Mouse (Mus musculus): ENCODE results near the gene Npr2.
"Not testable (repeated sequence)": the region's sequence is repeated elsewhere in the genome, so short reads cannot be mapped to it uniquely, and the experiment has no call there.

Gene Npr2

DNA sequence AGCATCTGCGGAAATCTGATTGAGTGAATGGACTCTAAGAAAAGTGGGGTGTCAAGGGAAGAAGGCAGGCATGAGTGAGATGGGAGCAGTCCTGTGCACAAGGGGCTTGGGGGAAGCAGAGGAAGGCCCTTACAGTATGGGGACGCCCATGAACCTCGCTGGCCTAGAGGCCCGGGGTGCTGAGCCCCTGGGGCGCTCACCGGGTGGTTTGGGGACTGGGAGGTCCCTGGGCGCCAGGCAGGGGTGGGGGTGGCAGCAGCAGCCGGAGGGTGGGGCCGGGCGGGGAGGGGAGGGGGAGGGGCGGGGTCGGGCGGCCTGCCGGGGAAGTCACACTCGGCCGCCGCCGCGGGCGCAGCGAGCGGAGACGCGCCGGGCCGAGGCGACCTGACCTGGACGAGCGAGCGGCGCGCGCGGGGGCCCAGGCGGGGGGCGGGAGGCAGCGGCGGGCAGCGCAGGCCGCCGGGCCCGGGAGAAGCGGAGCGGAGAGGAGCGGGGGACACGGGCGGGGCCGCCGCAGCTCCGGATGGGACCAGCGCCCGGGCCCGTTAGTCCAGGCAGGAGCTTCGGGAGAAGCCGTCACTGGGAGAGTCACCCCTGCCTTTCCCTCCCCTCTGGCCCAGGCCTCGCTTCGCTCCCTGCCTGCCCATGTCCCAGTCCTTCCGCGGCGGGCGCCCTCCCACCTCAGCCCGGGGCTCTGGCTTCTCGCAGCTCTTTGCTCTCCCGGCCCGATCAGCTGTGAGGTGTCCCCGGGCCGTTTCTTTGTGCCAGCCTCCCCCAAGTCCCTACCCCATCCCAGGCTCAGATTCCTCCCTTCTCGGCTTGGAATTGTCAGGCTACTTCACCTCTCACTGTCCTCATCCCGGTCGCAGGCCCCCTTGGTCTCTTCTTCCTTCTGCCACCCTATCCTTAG lies at the start of gene Npr2:
Gene Npr2 (plus strand): TSS at position 890 of the 910 bp plus-strand sequence.
- peak; percentile 52 for DNase-seq

DNA sequence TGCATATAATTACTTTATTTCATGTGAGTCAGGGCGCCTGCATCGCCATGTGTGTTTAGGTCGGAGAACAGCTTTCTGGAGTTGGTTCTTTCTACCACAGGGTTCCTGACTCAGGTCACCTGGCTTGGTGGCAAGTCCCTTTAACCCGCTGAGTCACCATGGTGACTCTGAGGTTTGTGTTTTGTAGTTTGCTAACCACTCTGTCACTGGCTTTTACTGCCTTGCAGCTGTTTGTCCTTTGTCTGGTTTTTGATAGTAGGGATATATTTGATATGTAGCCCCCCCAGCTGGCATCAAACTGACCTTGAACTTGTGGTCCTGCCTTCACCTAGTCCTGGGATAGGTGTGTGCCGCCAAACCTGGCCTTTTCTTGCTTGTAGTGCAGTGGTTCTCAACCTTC lies 49.5 kb upstream of the Npr2 start:
- DNase-seq, result peak; percentile 7

DNA sequence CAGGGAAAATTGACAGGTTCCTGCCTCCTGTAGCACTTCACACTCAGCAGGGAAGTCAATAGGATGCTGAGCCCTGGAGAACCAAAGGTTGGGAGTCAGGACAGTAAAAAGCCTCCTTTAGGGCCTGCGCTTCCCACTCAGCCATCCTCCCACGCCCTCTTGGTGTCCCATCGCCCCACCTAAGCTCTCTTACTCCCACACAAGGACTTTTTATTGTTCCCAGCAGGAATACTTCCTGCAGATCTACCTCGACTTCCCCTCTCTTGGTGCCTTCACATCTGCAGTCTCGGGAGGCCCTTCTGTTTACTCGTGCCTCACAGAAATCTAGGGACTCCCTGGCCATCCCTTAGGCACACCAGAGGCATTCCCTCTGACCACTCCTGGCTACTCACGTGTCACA lies 48.3 kb upstream of the Npr2 start:
- peak; percentile 4 for DNase-seq

DNA sequence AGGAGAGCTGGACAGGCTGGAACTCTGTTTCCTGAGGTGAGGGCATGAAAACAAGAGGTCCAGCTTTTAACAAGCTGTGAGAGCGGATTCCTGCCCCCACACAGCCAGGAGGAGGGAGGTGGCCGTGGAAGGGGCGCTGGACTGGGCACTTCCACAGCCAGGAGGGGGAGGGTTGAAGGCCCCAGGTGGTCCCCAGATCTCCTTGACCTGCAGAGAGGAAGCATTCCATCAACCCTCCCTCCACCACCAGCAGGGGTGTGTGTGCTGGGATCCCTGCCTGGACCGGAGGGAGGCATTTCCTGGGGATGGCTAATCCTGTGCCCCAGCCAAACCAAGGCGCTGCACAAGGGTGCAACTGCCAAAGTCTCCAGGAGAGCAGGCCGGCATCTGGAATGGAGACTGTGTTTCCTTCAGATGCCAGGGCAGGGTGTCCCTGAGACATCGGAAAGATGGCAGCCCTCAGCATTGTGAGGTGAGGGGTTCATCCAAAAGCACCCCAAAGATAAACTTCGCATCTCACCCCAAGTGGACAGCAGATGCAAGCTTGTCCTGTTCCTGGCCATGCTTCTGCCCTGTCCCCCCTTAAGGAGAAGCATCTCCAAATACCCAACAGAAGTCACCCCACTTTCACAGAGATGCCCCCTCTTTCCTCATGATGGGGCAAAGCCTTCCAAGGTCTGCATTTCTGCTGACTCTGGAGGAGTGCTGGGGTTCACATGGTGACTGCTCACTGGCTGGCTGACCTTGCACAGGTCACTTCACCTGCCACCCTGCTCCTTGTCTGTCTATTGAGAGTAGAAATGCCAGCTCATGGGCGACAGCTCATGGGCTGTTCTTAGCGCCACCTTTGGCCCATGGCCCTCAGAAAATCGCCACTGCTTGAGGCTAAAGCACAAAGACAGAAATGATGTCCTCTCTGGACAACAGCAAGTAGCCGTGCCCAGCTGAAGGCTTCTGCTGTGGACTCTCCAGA lies 47.0 kb upstream of the Npr2 start, which contains the start of gene Msmp:
Gene Msmp (minus strand): TSS at position 51 of the 973 bp plus-strand sequence.
- DNase-seq, result peak; percentile 8

DNA sequence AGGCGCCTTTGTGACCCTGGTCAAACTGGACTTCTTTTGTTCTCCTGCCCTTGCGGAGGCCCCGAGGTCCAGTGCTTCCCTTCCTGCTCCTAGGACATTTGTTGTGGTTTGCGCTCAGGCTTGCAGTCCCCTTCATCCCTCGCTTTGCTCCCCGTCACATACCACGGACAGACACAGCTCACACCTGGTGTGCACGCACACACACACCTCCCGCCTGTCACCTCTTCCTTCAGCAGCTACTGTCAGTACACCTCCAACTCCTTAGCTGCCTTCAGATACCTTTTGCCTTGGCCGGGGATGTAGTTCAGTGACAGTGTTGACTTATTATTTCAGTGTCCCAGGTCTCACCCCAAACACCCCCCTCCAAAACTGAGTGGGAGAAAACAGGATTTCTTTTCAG lies 46.1 kb upstream of the Npr2 start:
- DNase-seq, result peak; percentile 0

DNA sequence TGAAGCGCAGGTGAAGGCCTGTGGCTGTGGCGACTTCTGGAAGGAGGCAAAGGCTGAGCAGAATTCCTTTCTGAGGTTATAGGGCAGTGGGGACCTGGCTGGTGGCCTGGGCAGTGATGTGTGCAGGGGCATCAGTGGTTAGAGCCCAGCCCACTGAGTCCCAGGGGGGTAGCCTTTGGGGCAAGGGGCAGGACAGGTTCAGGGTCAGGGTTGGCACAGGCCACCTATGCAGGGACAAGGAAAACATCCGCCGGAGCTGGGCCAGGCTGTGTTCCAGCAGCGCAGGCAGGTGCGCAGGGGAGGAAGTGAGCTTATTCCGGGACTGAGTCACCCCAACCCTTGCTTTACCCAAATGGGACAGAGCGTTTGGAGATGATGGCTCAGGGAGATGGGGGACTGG lies 45.3 kb upstream of the Npr2 start:
- DNase-seq, result peak; percentile 3

DNA sequence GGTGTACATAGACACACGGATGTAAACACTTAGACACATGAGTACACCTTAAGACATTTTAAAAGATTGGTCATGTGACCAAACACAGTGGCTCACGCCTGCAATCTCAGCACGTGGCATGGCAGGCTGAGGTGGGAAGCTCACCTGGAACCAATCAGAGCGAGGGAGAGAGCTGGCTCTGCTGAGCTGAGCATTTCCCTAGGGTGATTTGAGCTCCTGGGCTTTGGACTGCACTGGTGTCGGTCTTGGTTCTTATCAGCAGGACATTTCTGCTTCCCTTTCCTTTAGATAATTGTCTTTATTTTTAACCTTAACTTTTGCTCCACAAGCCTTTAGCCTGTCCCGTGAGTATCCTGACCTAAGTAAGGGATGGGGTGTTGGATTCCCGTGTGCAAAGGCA lies 44.1 kb upstream of the Npr2 start:
- no peak for DNase-seq

DNA sequence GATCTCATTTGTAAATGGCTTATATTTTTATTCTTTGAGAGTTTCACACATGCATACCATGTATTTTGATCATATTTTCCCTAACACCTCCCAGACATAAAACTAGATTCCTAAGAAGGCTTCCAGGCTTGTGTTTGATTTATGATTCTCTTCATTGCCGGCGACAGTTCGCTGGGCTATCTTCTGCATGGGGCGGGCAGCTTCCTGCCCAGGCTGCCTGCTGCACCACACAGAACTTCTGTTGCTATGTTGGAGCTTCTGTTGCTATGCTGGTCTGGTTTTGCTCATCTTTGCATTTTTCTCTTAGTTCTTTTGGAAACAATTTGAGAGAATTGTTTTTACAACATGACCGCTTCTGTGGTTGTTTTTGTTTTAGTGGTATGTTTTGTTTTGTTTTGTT lies 40.2 kb upstream of the Npr2 start:
- DNase-seq, result no peak

DNA sequence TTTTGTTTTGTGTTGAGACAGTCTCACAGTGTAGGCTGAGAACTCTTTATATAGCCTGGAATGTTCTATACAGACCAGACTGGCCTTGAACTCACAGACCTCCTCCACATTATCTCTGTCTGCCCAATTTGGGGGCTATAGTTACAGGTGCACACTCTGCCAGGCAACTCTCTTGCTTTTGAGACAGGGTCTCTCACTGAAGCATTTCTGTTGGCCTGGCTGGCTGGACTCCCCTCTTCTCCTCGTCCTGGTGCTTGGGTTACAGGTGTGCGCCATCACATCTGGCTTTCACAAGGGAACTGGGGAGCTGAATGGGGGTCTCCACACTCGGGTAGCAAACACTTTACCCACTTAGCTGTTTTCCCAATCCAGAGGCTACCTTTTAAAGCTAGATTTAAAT lies 39.8 kb upstream of the Npr2 start:
- no peak for DNase-seq

DNA sequence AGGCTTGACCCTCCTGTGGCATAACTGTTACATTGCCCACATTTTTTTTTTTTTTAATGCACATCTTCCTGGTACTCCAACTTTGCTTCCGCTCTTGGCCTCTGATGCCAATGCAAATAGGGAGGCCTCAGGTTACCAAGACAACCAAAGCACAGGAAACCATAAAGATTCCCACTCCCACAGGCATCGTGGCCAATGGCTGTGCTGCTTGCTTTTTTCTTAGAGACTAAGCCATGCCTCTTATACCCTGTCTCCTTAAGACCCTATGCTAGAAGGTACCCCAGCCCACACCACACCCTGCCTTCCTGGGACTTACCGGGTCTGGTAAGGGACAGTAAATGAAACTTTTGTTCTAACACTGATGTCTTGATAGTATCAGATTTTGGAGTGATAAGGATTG lies 38.3 kb upstream of the Npr2 start:
- no peak for DNase-seq

DNA sequence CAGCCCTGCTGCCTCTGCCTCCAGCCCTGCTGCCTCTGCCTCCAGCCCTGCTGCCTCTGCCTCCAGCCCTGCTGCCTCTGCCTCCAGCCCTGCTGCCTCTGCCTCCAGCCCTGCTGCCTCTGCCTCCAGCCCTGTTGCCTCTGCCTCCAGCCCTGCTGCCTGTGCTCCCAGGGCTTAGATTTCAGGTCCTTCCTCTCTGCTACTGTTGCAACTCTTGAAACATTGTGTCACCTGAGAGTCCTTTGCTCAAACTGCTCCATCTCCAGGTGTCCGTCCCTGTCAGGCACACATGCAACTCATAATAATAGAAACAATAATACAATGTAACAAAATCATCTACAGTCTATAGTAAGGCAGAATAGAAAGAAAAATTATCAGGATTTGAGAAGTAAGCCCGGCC lies 35.1 kb upstream of the Npr2 start:
- not testable (repeated sequence) for DNase-seq

DNA sequence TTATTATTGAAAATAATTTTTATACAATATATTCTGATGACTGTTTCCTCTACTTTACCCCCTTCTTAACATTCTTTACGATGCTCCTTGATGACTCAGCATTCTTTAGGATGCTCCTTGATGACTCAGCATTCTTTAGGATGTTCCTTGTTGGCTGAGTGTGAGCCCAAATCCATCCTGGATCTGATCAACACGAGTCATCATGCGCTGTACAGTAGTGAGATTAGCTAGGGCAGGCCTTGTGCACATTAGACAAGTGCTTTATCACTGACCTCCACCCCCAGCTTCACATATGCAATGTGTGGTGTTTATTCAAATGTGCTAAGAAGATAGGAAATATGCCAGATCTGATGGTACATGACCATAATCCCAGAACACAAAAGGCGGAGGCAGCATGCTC lies 33.5 kb upstream of the Npr2 start:
- no peak for DNase-seq

DNA sequence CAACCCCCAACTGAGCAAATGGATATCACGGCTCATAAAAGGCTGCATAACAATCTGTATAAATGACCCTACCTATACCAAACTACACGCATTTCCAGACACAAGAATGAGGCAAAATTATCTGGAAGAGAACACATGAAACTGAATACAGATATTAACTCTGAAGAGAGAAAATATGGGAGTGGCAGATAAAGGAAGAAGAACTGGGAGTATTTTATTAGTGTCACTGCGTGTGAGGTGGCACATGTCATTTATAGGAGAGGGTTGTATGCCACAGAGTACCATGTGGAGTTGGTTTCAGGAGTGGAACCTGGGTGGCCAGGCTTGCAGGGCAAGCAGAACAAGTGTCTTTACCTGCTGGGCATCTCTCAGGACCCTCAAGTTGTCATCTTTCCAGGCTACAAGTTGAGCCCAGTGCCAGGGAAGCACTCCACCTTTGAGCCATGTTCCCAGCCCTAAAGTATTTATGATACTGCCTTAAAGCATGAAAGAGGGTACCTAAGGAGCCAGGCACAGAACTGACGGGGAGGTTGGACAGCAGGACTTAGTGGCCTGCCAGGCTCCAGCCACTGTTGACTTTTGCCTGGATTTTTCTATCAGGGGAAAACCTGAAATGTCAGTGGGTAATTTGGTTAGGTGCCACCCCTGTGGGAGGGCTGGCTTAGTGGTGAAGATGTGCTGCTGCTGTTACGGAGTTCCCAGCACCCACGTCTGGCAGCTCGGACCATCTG lies 32.9 kb upstream of the Npr2 start:
- no peak for DNase-seq

DNA sequence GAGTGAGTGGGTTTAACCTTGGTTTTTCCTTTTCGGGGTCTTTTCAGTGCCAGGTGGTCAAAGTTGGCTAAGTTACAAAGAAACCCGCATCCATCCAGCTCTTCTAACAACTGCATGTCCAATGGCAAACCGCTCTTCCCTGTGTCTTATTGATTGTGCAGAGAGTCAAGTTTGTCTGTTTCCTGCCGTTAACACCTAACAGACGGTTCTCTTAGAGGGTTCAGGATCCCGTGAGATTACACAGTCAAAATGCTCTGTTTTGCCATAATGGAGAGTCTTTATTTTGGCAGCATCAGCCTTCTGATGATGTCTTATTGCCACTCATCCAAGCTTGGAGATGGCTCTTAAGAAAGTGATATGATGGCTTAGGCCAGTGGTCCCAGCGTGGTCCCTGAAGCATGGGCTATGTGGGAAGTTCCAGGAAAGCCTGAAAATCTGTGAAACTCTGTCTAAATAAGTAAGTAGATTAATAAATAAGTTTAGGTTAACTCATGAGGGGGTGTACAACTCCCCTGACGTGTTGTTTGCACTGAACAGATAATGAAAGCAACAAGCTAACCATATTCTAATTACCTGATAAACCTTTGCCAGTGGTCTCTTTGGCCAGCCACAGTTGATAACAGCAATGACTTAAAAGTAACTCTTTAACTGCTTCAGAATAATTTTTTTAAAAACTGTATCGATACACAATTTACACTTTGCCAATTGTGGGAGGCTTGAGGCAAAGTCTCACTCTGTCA lies 31.4 kb upstream of the Npr2 start:
- no peak for DNase-seq

DNA sequence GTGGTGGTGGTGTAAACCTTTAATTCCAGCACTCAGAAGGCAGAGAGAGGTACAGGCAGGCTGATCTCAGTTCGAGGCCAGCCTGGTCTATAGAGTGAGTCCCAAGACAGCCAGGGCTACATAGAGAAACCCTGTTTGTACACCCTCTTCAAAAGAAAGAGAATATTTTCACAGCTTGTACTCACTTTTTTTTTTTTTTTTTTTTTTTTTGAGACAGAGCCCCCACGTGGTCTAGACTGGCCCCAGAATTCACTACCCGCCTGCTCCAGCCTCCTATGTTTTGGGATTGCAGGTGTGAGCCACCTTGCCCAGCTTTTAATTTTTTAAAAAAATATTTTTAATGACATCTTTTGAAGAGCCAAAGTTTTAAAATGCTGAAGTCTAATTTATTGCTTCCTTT lies 27.6 kb upstream of the Npr2 start:
- no peak for DNase-seq

DNA sequence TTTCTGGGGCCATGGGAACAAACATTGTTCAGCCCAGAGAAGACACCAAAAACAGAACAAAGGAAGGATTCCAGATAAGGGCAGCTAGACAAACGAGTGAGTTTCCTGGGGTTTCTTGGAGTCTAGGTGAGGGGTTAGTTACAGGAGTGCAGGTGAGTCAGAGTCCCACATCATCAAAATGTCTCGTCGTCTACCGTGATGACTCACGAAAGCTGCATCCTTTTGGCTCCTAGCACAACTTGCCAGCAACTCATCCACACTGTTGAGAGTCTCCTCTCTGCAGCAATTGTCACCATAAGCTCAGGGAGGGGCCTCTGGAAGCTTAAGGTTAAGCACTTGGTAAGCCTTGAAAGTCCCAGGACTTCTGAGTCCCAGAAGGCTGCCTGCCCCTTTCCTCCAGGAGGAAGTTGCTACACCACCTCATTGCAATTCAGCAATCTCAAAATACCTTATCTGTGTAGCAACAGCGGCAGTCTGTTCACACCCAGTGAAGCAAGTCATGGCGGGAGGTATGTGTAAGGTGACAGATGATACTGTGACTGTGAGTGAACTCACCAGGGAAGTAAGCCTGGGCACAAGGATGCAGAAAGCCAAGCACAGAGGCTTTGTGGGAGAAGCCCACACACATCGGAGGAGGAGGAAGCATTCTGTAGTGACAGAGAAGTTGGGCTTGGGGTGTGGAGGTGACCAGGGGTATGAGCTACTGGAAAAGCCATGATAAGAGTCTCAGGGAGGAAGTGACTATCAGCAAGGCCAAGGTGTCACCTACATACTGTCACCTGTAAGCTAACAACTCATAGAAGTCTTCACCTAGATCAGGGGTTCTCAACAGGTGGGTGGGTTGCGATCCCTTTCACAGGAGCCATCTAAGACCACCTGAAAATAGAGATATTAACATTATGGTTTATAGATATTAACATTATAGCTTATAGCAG lies 26.7 kb upstream of the Npr2 start:
- DNase-seq, result no peak

DNA sequence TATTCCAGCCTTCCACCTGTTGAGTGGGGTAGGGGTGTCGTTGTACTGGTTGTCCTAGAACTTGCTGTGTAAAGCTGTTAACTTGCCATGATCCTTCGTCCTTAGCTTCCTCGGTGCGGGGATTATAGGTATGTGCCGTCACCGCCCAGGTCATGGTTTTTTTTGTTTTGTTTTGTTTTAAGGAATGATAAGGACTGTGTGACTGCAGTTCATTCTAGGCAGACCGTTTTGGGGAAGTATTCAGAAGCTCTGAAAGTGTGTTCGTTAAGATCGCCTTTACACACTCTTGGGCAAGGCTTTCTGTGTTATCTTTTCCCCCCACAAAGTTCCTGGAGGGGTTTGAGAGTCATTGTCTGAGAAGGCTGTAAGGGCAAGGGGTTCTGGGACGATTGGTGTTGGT lies 19.2 kb upstream of the Npr2 start:
- no peak for DNase-seq

DNA sequence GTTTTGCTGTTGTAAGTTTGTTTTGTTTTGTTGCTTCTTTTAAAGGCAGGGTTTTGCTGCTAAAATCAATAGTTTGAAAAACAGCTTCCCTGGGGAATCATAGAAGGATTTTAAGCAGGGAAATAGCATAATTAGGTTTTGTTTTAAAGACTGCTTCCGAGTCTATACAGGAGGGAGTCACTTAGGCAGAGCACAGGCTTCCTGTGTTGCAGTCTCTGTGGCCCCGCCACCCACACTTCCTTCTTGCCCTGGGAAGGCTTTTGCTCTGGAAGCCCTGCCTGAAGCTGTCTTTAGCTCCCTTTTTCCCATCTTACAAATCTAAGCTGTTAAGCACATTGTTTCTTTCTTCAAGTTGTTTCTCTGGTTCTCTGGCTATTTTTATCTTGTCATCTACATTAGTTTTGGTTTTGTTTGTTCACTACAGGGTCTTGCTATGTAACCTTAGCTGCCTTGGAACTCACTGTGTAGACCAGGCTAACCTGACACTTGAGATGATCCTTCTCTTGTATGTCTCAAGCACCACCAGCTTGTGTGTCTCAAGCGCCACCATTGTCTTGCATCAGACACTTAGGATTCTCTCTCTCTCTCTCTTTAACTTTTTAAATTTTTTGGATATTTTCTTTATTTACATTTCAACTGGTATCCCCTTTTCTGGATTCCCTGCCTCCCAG lies 18.5 kb upstream of the Npr2 start:
- DNase-seq, result no peak

DNA sequence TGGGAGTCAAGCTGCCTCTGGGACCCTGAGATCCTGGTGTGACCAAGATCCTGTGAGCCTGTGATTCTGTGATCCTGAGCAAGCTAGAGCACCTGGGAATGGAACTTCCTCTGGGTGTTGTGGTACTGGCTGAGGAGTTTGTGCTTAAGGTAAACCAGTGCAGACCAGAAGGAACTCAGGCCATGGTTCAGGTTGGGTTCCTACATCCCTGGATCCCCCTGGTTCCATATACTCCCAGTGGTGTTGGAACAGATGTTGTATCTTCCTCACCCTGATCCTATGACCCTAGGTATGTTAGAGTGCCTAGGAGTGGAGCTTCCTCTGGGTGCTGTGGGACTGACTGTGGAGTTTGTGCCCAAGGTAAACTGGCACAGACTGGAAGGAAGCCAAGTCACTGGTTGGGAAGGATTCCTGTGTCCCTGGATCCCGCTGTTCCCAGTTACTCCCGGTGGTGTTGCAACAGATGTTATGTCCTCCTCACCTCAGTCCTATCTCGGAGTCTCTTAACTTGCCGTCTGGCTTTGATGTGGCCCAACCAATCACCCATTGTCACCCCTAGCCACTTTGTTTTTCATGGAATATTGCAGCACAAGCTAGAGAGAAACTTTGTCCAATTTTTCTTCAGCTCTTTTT lies 11.5 kb upstream of the Npr2 start:
- no peak for DNase-seq

Data from cerebellum, adult 9-10 months (tissue).